In the genomic region with DNA sequence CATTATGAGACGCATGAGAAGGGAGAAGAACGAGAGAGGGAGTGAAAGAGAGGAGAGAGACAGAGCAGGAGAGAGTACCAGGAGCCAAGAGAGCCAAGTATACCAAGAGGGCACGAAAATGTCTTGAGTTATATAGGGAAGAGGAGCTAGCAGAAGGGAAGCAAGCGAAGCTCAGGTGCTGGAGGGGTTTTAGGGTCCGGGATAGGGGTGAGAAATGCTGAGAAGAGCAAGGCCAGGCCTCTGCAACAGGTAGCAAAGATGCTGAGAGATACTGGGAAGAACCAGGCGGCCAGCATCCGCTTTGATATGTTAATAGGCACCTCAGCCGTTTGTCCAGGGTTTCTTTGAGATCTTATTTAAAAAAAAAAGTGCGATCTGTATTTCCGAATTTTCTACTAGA, we compare ENCODE assay signal across 8 mouse cellular contexts. TPM values are rescaled to one million over a fixed set of nuclear protein-coding genes. Genes with fewer than 3 reads are reported as not detected.
DNase-seq lines count a peak whose midpoint lies in the region; ATAC-seq and TF ChIP-seq lines count a peak whose summit lies in the region.

No protein-coding gene starts in this region.

- no peak for TF ChIP-seq CTCF in E14TG2a.4 (conservative IDR thresholded peaks at IDR 0.05; ENCODE audit: low read length)
- no peak for TF ChIP-seq CTCF in intestine, postnatal 0 days (IDR thresholded peaks at IDR 0.05; ENCODE audit: low read depth)

- H3K27ac ChIP-seq in heart, embryonic 13.5 days (replicated peaks), result peak overlapping the region; percentile 90
- H3K27ac ChIP-seq in embryonic facial prominence, embryonic 13.5 days, result peak overlapping the region; percentile 94
- H3K27ac ChIP-seq in intestine, postnatal 0 days (ENCODE audit: low read depth, low read length), result no peak overlapping the region
- peak overlapping the region; percentile 79 for H3K27ac ChIP-seq in neural tube, embryonic 11.5 days (ENCODE audit: low read depth, low read length)

- 32% methylated on average over 10 of the region's 10 CpGs for WGBS in heart, embryonic 13.5 days
- WGBS in embryonic facial prominence, embryonic 13.5 days, result 26% methylated on average over 10 of the region's 10 CpGs
- WGBS in intestine, postnatal 0 days, result 42% methylated on average over 10 of the region's 10 CpGs
- 27% methylated on average over 10 of the region's 10 CpGs for WGBS in neural tube, embryonic 11.5 days

- no peaks in the 10 kb centered on the region for H3K9me3 ChIP-seq in heart, embryonic 13.5 days
- no peaks in the 10 kb centered on the region for H3K9me3 ChIP-seq in E14TG2a.4 (ENCODE audit: low read length)
- no peaks in the 10 kb centered on the region for H3K9me3 ChIP-seq in embryonic facial prominence, embryonic 13.5 days
- H3K9me3 ChIP-seq in intestine, postnatal 0 days (ENCODE audit: control insufficient read depth), result no peaks in the 10 kb centered on the region
- no peaks in the 10 kb centered on the region for H3K9me3 ChIP-seq in neural tube, embryonic 11.5 days (ENCODE audit: control insufficient read depth, low read length)

- H3K4me1 ChIP-seq in heart, embryonic 13.5 days, result peaks cover 22% of the 10 kb centered on the region
- peaks cover 46% of the 10 kb centered on the region for H3K4me1 ChIP-seq in E14TG2a.4 (replicated peaks; ENCODE audit: low read depth, low read length)
- peaks cover 18% of the 10 kb centered on the region for H3K4me1 ChIP-seq in embryonic facial prominence, embryonic 13.5 days
- H3K4me1 ChIP-seq in intestine, postnatal 0 days (replicated peaks; ENCODE audit: control insufficient read depth, insufficient read depth, low read length), result no peaks in the 10 kb centered on the region; the same call in 1 of the 2 replicates
- H3K4me1 ChIP-seq in neural tube, embryonic 11.5 days (ENCODE audit: control insufficient read depth, insufficient read depth, low read length), result peaks cover 5% of the 10 kb centered on the region

- H3K36me3 ChIP-seq in heart, embryonic 13.5 days, result no peaks in the 10 kb centered on the region
- no peaks in the 10 kb centered on the region for H3K36me3 ChIP-seq in E14TG2a.4 (ENCODE audit: insufficient read depth, low read length)
- H3K36me3 ChIP-seq in embryonic facial prominence, embryonic 13.5 days, result no peaks in the 10 kb centered on the region
- no peaks in the 10 kb centered on the region for H3K36me3 ChIP-seq in intestine, postnatal 0 days (ENCODE audit: control insufficient read depth, insufficient read depth)
- H3K36me3 ChIP-seq in neural tube, embryonic 11.5 days (ENCODE audit: control insufficient read depth, insufficient read depth, low read length), result no peaks in the 10 kb centered on the region

- ATAC-seq in heart, embryonic 13.5 days (ENCODE audit: extremely low read depth, insufficient number of reproducible peaks, low FRiP score, low TSS enrichment), result no peak
- no peak for ATAC-seq in embryonic facial prominence, embryonic 13.5 days (ENCODE audit: insufficient number of reproducible peaks, insufficient read depth, low FRiP score, low TSS enrichment, low read depth)
- ATAC-seq in intestine, postnatal 0 days, result no peak
- ATAC-seq in neural tube, embryonic 11.5 days (ENCODE audit: insufficient read depth, low FRiP score, low TSS enrichment), result peak; percentile 24; the same call in 1 of the 2 replicates

- no peak for DNase-seq in heart, adult 9 months (ENCODE audit: low spot score in 2 of 2)
- peak; percentile 46 for DNase-seq in neural tube, embryonic 11.5 days (ENCODE audit: low spot score)
- DNase-seq in gastrocnemius, postnatal 25 days, result no peak
- DNase-seq in layer of hippocampus, postnatal 36 days, result no peak

- peak overlapping the region; percentile 89 for H3K9ac ChIP-seq in heart, embryonic 13.5 days
- H3K9ac ChIP-seq in embryonic facial prominence, embryonic 13.5 days, result peak overlapping the region; percentile 78
- peak overlapping the region; percentile 58 for H3K9ac ChIP-seq in intestine, postnatal 0 days (ENCODE audit: low read depth, low read length)
- peak overlapping the region; percentile 77 for H3K9ac ChIP-seq in neural tube, embryonic 11.5 days (ENCODE audit: low read length)

- peak overlapping the region; percentile 79 for H3K4me2 ChIP-seq in heart, embryonic 13.5 days
- peak overlapping the region; percentile 58 for H3K4me2 ChIP-seq in embryonic facial prominence, embryonic 13.5 days
- peak overlapping the region; percentile 62 for H3K4me2 ChIP-seq in intestine, postnatal 0 days (replicated peaks; ENCODE audit: low read depth)
- peak overlapping the region; percentile 35 for H3K4me2 ChIP-seq in neural tube, embryonic 11.5 days (ENCODE audit: low read depth)

- peak overlapping the region; percentile 56 for H3K4me3 ChIP-seq in heart, embryonic 13.5 days
- peak overlapping the region; percentile 35 for H3K4me3 ChIP-seq in E14TG2a.4 (replicated peaks; ENCODE audit: low read length)
- peak overlapping the region; percentile 38 for H3K4me3 ChIP-seq in embryonic facial prominence, embryonic 13.5 days
- peak overlapping the region; percentile 41 for H3K4me3 ChIP-seq in intestine, postnatal 0 days (ENCODE audit: low read depth, low read length)
- H3K4me3 ChIP-seq in neural tube, embryonic 11.5 days (ENCODE audit: low read depth, low read length), result peak overlapping the region; percentile 18

- no peaks in the 10 kb centered on the region for H3K27me3 ChIP-seq in heart, embryonic 13.5 days (replicated peaks)
- H3K27me3 ChIP-seq in E14TG2a.4 (ENCODE audit: insufficient read depth, low read length), result peaks cover 9% of the 10 kb centered on the region; the same call in 1 of the 2 replicates
- H3K27me3 ChIP-seq in embryonic facial prominence, embryonic 13.5 days, result no peaks in the 10 kb centered on the region
- no peaks in the 10 kb centered on the region for H3K27me3 ChIP-seq in intestine, postnatal 0 days (replicated peaks; ENCODE audit: control insufficient read depth, insufficient read depth, low read length)
- no peaks in the 10 kb centered on the region for H3K27me3 ChIP-seq in neural tube, embryonic 11.5 days (ENCODE audit: control insufficient read depth, insufficient read depth, low read length)

RNA-seq across cellular contexts. Expression of gene Tmpo, which starts 6.2 kb away (rescaled TPM):
- polyA plus RNA-seq in heart, embryonic 13.5 days (2015; fragmentation: Nextera tagmentation; extraction: Ambion mirVana), result 128 and 129 TPM in 2 replicates
- polyA plus RNA-seq in embryonic facial prominence, embryonic 13.5 days (2015; fragmentation: Nextera tagmentation; extraction: Ambion mirVana), result 237 and 252 TPM in 2 replicates
- polyA plus RNA-seq in intestine, postnatal 0 days (2015; fragmentation: Nextera tagmentation; extraction: Ambion mirVana), result 57.7 and 59.7 TPM in 2 replicates
- 286 and 314 TPM in 2 replicates for polyA plus RNA-seq in neural tube, embryonic 11.5 days (2014; fragmentation: Nextera tagmentation; extraction: Ambion mirVana)
- total RNA-seq in gastrocnemius, postnatal 25 days (2021), result 10 to 100 TPM; 43.5 to 46.7 TPM
- 10 to 100 TPM; 38.8 to 41.2 TPM for total RNA-seq in layer of hippocampus, postnatal 36 days (2021)
